Mouse (Mus musculus) G1E (cell line): ENCODE results near the gene Cdh18.

Experiments used
- CTCF ChIP-seq: IDR thresholded peaks from 2 replicates; pipeline ENCODE4 v1.5.1; 2012; ENCODE audit warnings: low read depth, low read length, inconsistent platforms, mixed read lengths
- GATA1 ChIP-seq: IDR thresholded peaks from 2 replicates; pipeline ENCODE4 v1.6.1; 2012; ENCODE audit warnings: borderline replicate concordance, low read length, inconsistent platforms, mixed read lengths
- GATA2 ChIP-seq: IDR thresholded peaks from 2 replicates; pipeline ENCODE4 v1.6.1; 2012; ENCODE audit warnings: low read depth, low read length, inconsistent platforms, borderline replicate concordance
- POLR2AphosphoS5 ChIP-seq: IDR thresholded peaks from 2 replicates; pipeline ENCODE4 v1.6.1; 2012; ENCODE audit warnings: low read depth, low read length, inconsistent platforms; ENCODE audit not compliant: insufficient replicate concordance
- TAL1 ChIP-seq: conservative IDR thresholded peaks from 2 replicates; pipeline ENCODE4 v1.6.1; 2012; ENCODE audit warnings: low read depth, low read length, inconsistent platforms, mixed read lengths

GRCm38 (mm10) chr15:23278421-23278820 lies 729.6 kb downstream of the Cdh18 start:
- TF ChIP-seq GATA1 (no peak), POLR2AphosphoS5 (no peak), CTCF (no peak), TAL1 (no peak), GATA2 (no peak)
